Mouse (Mus musculus) layer of hippocampus, adult 2 months (tissue): ENCODE measurements at regions not wholly inside any gene's neighbourhood (a gene's known extent, or its start where the extent isn't known, plus 50 kb on each side); places are given as distances from the start of the nearest gene placed in this dataset.

Experiments used
- DNase-seq, 2 experiments: peaks; one replicate each; pipeline ENCODE4 v3.0.0; 2022; ENCODE audit warnings: low spot score in 2 of 2
- H3K27ac ChIP-seq: fragments of 200-600 bp; 2 replicates; pipeline ENCODE4 v1.8.1; 2022
- H3K4me3 ChIP-seq: fragments of 200-600 bp; 2 replicates; pipeline ENCODE4 v1.8.1; 2022; ENCODE audit warnings: mild to moderate bottlenecking
- CTCF ChIP-seq: fragments of 200-600 bp; conservative IDR thresholded peaks from 2 replicates; pipeline ENCODE4 v1.8.1; 2022; ENCODE audit warnings: antibody characterized with exemption, mild to moderate bottlenecking, moderate library complexity

GRCm38 (mm10) chr3:35141500-35142220 is 491.5 kb downstream of the Sox2 start:
- TF ChIP-seq CTCF = no peak
- Histone ChIP-seq H3K4me3 (no peak overlapping the region), H3K27ac (peak overlapping the region; percentile 63; the same call in 1 of the 2 replicates)
- DNase-seq = peak; percentile 18 to 23

- no peak overlapping the region for H3K4me3 ChIP-seq
These were observed 492.5 kb downstream of the Sox2 start for GRCm38 (mm10) chr3:35142683-35143082.

GRCm38 (mm10) chr3:35145569-35145968 is 495.4 kb downstream of the Sox2 start:
- no peak overlapping the region for H3K27ac ChIP-seq
- no peak for TF ChIP-seq CTCF
- no peak for DNase-seq
- H3K4me3 ChIP-seq = no peak overlapping the region

More at GRCm38 (mm10) chr3:35142683-35143082, 492.5 kb downstream of the Sox2 start:
- H3K27ac ChIP-seq = peak overlapping the region; percentile 63
- TF ChIP-seq CTCF = no peak
- no peak for DNase-seq

GRCm38 (mm10) chr3:35146681-35147080 is 496.5 kb downstream of the Sox2 start:
- DNase-seq = no peak
- no peak overlapping the region for H3K27ac ChIP-seq
- H3K4me3 ChIP-seq = no peak overlapping the region
- TF ChIP-seq CTCF = no peak

GRCm38 (mm10) chr3:35149251-35149691 is 499.1 kb downstream of the Sox2 start:
- Histone ChIP-seq H3K27ac (peak overlapping the region; percentile 69), H3K4me3 (0 out of 2 replicates have a peak overlapping the region, but pooled peaks have one; percentile 8)
- no peak for DNase-seq
- TF ChIP-seq CTCF = no peak

GRCm38 (mm10) chr3:35152191-35152590 is 502.0 kb downstream of the Sox2 start:
- DNase-seq = no peak
- no peak overlapping the region for H3K4me3 ChIP-seq
- no peak overlapping the region for H3K27ac ChIP-seq
- no peak for TF ChIP-seq CTCF

- no peak for TF ChIP-seq CTCF
- Histone ChIP-seq H3K27ac (no peak overlapping the region), H3K4me3 (no peak overlapping the region)
- no peak for DNase-seq
These were observed 504.1 kb downstream of the Sox2 start for GRCm38 (mm10) chr3:35154266-35154665.

- DNase-seq = no peak
- no peak for TF ChIP-seq CTCF
- H3K27ac ChIP-seq = no peak overlapping the region
- H3K4me3 ChIP-seq = no peak overlapping the region
These were observed 518.5 kb downstream of the Sox2 start for GRCm38 (mm10) chr3:35168676-35169075.

- no peak for DNase-seq
- TF ChIP-seq CTCF = no peak
- H3K4me3 ChIP-seq = no peak overlapping the region
- H3K27ac ChIP-seq = no peak overlapping the region
These were observed 528.7 kb downstream of the Sox2 start for GRCm38 (mm10) chr3:35178759-35179440.

- no peak for TF ChIP-seq CTCF
- H3K4me3 ChIP-seq = no peak overlapping the region
- no peak for DNase-seq
These were observed 545.4 kb upstream of the Atp11b start for GRCm38 (mm10) chr3:35208526-35208925.

GRCm38 (mm10) chr3:35219394-35219793 is 534.5 kb upstream of the Atp11b start:
- Histone ChIP-seq H3K4me3 (no peak overlapping the region), H3K27ac (no peak overlapping the region)
- no peak for DNase-seq
- no peak for TF ChIP-seq CTCF

More at GRCm38 (mm10) chr3:35208526-35208925, 545.4 kb upstream of the Atp11b start:
- H3K27ac ChIP-seq = no peak overlapping the region

GRCm38 (mm10) chr3:35221183-35221582 is 532.7 kb upstream of the Atp11b start:
- Histone ChIP-seq H3K4me3 (no peak overlapping the region), H3K27ac (no peak overlapping the region)
- TF ChIP-seq CTCF = no peak
- DNase-seq = no peak

- no peak overlapping the region for H3K27ac ChIP-seq
- H3K4me3 ChIP-seq = no peak overlapping the region
- no peak for TF ChIP-seq CTCF
- no peak for DNase-seq
These were observed 531.7 kb upstream of the Atp11b start for GRCm38 (mm10) chr3:35222251-35222650.

GRCm38 (mm10) chr3:35225051-35225701 is 528.7 kb upstream of the Atp11b start:
- Histone ChIP-seq H3K4me3 (peak overlapping the region; percentile 27), H3K27ac (peak overlapping the region; percentile 43)
- no peak for TF ChIP-seq CTCF
- peak; percentile 41 to 70 for DNase-seq
